Mouse (Mus musculus): ENCODE results near the gene Emc7.

Gene Emc7

GRCm38 (mm10) chr2:112474997-112475724 lies 20.4 kb downstream of the Emc7 start:
- DNase-seq (ENCODE audit: inconsistent ontology term), result no peak

GRCm38 (mm10) chr2:112476554-112476953 lies 21.8 kb downstream of the Emc7 start:
- DNase-seq (ENCODE audit: inconsistent ontology term), result no peak

DNA sequence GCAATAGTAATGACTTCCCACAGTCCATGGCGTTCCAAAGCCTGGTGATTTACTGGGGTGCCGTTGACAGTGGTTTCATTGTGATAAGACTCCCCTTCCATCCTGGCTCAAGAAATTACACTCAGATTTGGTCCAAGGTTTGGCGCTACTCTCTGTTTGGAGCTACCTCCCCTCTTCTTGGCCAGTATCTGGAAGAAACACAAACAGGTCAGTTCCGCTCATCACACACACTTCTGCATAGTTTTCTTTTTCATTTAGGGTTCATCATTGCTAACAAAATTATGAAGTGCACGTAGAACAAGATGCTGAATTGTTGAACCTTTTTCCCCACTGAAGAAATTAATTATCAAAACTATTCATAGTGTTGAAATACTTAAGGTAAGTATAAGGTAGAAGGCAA lies 25.9 kb downstream of the Emc7 start, which contains the start of gene Chrm5:
Gene Chrm5, minus strand, starts transcription at position 101 of the 400 bp plus-strand sequence.
- no peak for DNase-seq (ENCODE audit: inconsistent ontology term)

DNA sequence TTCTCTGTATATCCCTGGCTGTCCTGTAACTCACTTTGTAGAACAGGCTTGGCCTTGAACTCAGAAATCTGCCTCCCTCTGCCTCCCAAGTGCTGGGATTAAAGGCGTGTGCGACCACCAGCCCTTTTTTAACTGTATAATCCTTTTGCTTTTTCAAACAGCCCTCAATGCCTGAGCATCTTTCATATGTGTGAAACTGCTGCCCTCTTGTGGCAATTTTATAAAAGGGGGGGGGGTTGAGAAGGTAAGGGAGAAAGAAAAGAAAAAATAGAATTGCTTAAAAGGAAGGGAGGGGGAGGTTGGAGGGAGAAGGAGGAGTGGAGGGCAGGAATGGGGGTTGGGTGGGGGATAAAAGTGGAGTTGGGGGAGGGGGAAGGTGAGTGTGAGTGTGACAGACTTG lies 26.8 kb downstream of the Emc7 start:
- peak; percentile 76 for DNase-seq (ENCODE audit: inconsistent ontology term)

DNA sequence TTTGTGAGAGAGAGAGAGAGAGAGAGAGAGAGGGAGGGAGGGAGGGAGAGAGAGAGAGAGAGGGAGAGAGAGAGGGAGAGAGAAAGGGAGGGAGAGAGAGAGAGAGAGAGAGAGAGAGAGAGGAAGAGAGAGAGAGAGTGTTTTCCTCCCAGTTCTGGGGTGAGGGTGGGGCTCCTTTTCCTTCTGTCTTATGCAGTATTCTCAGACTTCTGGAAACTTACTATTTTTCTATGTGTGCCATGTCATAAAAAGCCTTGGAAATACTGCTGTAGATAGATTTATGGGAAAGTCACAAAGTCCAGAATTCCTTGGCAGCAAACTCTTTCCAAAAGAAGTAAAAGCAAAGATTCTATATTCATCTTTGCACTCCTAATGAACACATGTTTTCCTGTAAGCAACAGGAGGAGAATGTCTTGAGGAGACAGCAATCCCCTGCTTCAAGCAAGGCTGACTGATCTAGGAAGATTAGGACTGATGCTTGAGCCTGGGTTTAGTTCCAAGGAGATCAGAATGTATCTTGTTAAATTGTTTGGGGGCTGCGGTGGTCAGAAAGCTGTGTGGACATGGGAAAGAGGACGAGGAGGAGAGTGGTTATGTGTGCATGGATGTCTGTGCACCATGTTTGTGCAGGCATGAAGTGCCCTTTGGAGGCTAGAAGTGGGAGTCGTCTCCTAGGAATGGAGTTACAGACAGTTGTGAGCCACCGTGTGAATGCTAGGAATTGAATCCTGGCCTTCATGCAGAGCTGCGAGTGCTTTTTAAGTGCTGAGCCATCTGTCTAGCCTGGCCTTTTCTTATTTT lies 27.9 kb downstream of the Emc7 start:
- DNase-seq (ENCODE audit: inconsistent ontology term), result no peak

DNA sequence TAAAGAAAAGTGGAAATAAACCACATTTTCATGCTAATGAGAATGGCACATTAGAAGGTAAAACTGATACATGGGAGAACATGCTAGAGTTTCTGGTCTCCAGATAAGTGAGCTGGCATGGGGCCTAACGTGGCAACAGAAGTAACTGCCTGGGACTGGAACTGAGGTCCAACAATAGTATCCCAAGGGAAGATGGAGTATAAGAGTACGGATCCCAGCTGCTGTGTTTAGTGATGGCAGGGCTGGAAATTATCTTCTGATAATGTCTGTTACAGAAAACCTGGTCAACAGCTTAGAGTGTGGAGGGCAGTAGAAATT lies 28.5 kb downstream of the Emc7 start:
- DNase-seq (ENCODE audit: inconsistent ontology term), result no peak

- DNase-seq (ENCODE audit: inconsistent ontology term), result no peak
These were observed 30.1 kb downstream of the Emc7 start for GRCm38 (mm10) chr2:112484886-112485285.

GRCm38 (mm10) chr2:112490483-112491196 lies 35.8 kb downstream of the Emc7 start:
- no peak for DNase-seq (ENCODE audit: inconsistent ontology term)

GRCm38 (mm10) chr2:112491629-112492028 lies 36.8 kb downstream of the Emc7 start:
- no peak for DNase-seq (ENCODE audit: inconsistent ontology term)

DNA sequence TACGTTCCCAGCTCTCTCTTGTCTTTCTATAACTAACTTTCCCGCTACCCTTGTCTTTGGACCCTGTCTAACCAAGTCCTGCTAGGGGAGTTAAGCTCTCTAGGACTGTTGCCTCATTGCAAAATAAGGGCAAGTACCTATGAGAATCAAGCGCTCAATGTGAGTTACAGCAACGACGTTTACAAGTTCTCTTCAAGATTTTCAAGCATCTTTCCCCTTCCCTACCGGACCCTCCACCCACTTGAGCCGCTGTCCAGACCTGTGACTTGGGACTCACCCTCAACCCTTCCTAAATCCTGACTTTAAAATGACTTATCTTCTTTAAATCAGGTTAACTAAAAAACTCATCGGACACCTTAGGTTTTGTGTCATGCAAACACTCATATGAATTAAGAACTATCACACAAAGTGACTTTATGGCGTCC lies 37.6 kb downstream of the Emc7 start:
- peak; percentile 69 for DNase-seq (ENCODE audit: inconsistent ontology term)

- peak; percentile 92 for DNase-seq (ENCODE audit: inconsistent ontology term)
These were observed 38.2 kb downstream of the Emc7 start, which contains the start of gene Aven for GRCm38 (mm10) chr2:112492856-112493538. TSS of gene Aven (plus strand) at chr2:112492964.

- no peak for DNase-seq (ENCODE audit: inconsistent ontology term)
These were observed 38.9 kb downstream of the Emc7 start for GRCm38 (mm10) chr2:112493539-112494260.

DNA sequence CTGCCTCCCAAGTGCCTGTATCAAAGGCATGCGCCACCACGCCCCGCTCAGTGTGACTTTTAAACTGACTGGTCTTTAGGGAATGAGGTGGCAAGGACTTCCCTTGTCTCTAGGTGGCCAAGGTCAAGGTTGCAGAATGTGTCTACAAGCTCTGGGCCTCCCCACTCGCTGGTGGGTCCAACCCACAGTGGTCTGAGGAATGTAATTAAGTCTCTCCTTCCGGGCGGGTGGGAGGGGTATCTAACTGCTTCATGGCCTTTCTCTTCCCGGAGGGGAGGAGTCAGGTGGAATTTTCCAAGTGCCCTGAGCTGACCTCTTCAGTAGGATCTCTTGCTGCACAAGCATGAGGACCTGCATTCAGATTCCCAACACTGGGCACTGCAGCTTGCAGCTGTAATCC lies 43.1 kb downstream of the Emc7 start:
- DNase-seq (ENCODE audit: inconsistent ontology term), result no peak

DNA sequence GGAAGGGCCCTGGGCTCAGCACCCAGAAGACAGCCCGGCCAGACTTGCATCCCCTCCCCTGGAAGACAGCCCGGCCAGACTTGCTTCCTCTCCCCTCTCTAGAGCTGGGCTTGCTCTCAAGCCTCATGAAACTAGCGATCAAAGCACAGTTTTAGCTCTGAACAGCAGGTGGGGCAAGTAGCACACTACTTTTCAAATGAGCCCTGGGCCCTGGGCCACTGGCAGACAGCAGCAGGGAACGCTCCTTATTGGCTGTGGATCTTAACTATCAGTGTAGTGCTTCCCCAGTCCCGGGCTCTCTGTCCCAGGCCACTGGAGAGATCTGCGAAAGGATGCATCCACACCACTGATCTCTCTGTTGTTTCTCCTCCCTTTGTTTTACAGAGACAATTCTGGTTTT lies 46.4 kb downstream of the Emc7 start:
- DNase-seq (ENCODE audit: inconsistent ontology term), result peak; percentile 82

GRCm38 (mm10) chr2:112503978-112504377 lies 49.2 kb downstream of the Emc7 start:
- DNase-seq (ENCODE audit: inconsistent ontology term), result no peak

GRCm38 (mm10) chr2:112506841-112507435 lies 52.1 kb downstream of the Emc7 start:
- no peak for DNase-seq (ENCODE audit: inconsistent ontology term)

- no peak for DNase-seq (ENCODE audit: inconsistent ontology term)
These were observed 52.6 kb downstream of the Emc7 start for GRCm38 (mm10) chr2:112507444-112507843.

DNA sequence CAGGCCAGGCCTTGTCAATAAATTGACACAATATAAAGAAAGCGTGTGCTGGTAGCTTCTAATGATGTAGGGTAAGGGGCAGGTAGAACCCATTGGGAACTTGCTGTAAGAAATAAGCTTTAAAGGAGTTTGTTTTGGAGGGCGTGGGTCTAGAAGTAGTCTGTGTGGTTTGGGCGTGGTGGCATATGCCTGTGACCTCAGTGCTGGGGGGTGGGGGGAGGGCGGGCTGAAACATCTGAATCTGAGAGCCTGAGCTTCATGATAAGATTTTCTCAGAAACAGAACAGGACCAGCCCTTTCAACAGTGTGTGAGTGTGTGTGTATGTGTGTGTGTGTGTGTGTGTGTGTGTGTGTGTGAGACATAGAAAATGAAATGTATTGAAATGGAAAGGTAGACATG lies 55.3 kb downstream of the Emc7 start:
- no peak for DNase-seq (ENCODE audit: inconsistent ontology term)

GRCm38 (mm10) chr2:112513036-112513435 lies 58.2 kb downstream of the Emc7 start:
- DNase-seq (ENCODE audit: inconsistent ontology term), result no peak

- DNase-seq (ENCODE audit: inconsistent ontology term), result no peak
These were observed 61.9 kb downstream of the Emc7 start for GRCm38 (mm10) chr2:112516728-112517127.

DNA sequence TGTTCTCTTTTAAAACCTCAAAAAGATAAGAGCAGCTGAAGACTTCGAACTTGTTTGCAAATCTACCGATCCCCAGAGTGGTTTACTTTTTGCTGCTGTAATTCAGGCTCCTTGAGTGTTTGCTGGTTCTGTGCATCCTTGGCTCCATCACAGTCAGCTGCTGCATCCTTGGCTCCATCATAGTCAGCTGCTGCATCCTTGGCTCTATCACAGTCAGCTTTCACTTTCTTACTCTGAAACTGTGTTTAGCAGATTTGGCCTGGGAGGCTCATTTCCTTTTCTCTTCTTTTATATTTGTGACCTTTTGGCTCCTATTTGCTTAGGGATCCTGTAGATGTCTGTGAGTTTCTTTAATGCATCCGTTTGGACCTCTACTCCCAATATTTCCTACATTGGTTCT lies 62.4 kb downstream of the Emc7 start:
- DNase-seq (ENCODE audit: inconsistent ontology term), result no peak
